Mouse (Mus musculus) hindbrain, embryonic 10.5 days (tissue): ENCODE data around the gene Mthfd2. TPM values are rescaled to one million over a fixed set of nuclear protein-coding genes. Genes with fewer than 3 reads are reported as not detected.
"Not testable (repeated sequence)": the region's sequence is repeated elsewhere in the genome, so short reads cannot be mapped to it uniquely, and the experiment has no call there.

Experiments
- DNase-seq: peaks from one replicate; pipeline ENCODE4 v3.0.0-alpha.2; 2017; ENCODE audit warnings: low spot score
- H3K27ac ChIP-seq: fragments of 300-500 bp; sonication (generic); 2 replicates; pipeline ENCODE4 v1.5.1; 2016; ENCODE audit warnings: mild to moderate bottlenecking, moderate library complexity
- H3K27me3 ChIP-seq: fragments of 300-500 bp; sonication (generic); 2 replicates; pipeline ENCODE4 v1.6.1; 2016; ENCODE audit warnings: mild to moderate bottlenecking; ENCODE audit not compliant: poor library complexity, insufficient read depth, severe bottlenecking
- H3K36me3 ChIP-seq: fragments of 300-500 bp; sonication (generic); 2 replicates; pipeline ENCODE4 v1.6.1; 2016; ENCODE audit warnings: mild to moderate bottlenecking, moderate library complexity
- H3K4me1 ChIP-seq: fragments of 300-500 bp; sonication (generic); replicated peaks from 2 replicates; pipeline ENCODE4 v1.6.1; 2016; ENCODE audit warnings: mild to moderate bottlenecking
- H3K4me3 ChIP-seq: fragments of 300-500 bp; sonication (generic); 2 replicates; pipeline ENCODE4 v1.5.1; 2016; ENCODE audit warnings: mild to moderate bottlenecking, moderate library complexity
- H3K9me3 ChIP-seq: fragments of 300-500 bp; sonication (generic); 2 replicates; pipeline ENCODE4 v1.6.1; 2016; ENCODE audit warnings: mild to moderate bottlenecking, moderate library complexity
- WGBS: fragments of 180-500 bp; shearing (Covaris S2); methylation state at CpG from one replicate; pipeline ENCODE4 v1.1.7; 2016; 5-methylcytosine and 5-hydroxymethylcytosine counted together
- polyA plus RNA-seq: library from polyadenylated mRNA; unstranded; fragments of >200 nt; fragmentation: Nextera tagmentation; extraction: Ambion mirVana; gene quantifications from 2 replicates; pipeline ENCODE4 v1.2.1, GENCODE M21; 2016

Mthfd2 gene
- polyA plus RNA-seq, 1 experiment from 2014 or later = 43.6 TPM

GRCm38 (mm10) chr6:83351490-83352160 lies 25.9 kb upstream of the Mthfd2 start:
- no peak for DNase-seq
- H3K9me3 ChIP-seq = no peaks in the 10 kb centered on the region
- WGBS = 83% methylated on average over 7 of the region's 7 CpGs
- H3K27ac ChIP-seq = no peak overlapping the region
- no peak overlapping the region for H3K4me3 ChIP-seq
- H3K27me3 ChIP-seq = no peaks in the 10 kb centered on the region
- H3K4me1 ChIP-seq = peaks cover 24% of the 10 kb centered on the region
- H3K36me3 ChIP-seq = peaks cover 54% of the 10 kb centered on the region

- H3K36me3 ChIP-seq = peaks cover 52% of the 10 kb centered on the region
- no peak for DNase-seq
- WGBS = 90% methylated on average over 16 of the region's 16 CpGs
- 0 out of 2 replicates have a peak overlapping the region, but pooled peaks have one; percentile 6 for H3K4me3 ChIP-seq
- no peaks in the 10 kb centered on the region for H3K27me3 ChIP-seq
- no peaks in the 10 kb centered on the region for H3K9me3 ChIP-seq
- peaks cover 24% of the 10 kb centered on the region for H3K4me1 ChIP-seq
- peak overlapping the region; percentile 45; the same call in 1 of the 2 replicates for H3K27ac ChIP-seq
These were observed 25.2 kb upstream of the Mthfd2 start for GRCm38 (mm10) chr6:83350851-83351405.

- Histone ChIP-seq H3K27ac (peak overlapping the region; percentile 97), H3K4me1 (peaks cover 24% of the 10 kb centered on the region), H3K9me3 (no peaks in the 10 kb centered on the region), H3K27me3 (no peaks in the 10 kb centered on the region), H3K36me3 (peaks cover 45% of the 10 kb centered on the region), H3K4me3 (peak overlapping the region; percentile 92)
- no peak for DNase-seq
- WGBS = 83% methylated on average over 7 of the region's 7 CpGs
These were observed 24.5 kb upstream of the Mthfd2 start for GRCm38 (mm10) chr6:83350172-83350571.

- H3K4me1 ChIP-seq = peaks cover 24% of the 10 kb centered on the region
- H3K27me3 ChIP-seq = no peaks in the 10 kb centered on the region
- no peaks in the 10 kb centered on the region for H3K9me3 ChIP-seq
- WGBS = under 1% methylated on average over 53 of the region's 53 CpGs
- DNase-seq = peak; percentile 91
- peak overlapping the region; percentile 92 for H3K4me3 ChIP-seq
- H3K27ac ChIP-seq = peak overlapping the region; percentile 97
- peaks cover 39% of the 10 kb centered on the region for H3K36me3 ChIP-seq
These were observed 23.7 kb upstream of the Mthfd2 start for GRCm38 (mm10) chr6:83349274-83349958.

- Histone ChIP-seq H3K4me1 (peaks cover 24% of the 10 kb centered on the region), H3K36me3 (peaks cover 38% of the 10 kb centered on the region), H3K27ac (peak within 1 kb of the TSS; percentile 97), H3K27me3 (no peaks in the 10 kb centered on the region), H3K4me3 (peak within 1 kb of the TSS; percentile 92), H3K9me3 (no peaks in the 10 kb centered on the region)
- WGBS = 31% methylated on average over 6 of the region's 6 CpGs
- DNase-seq = no peak
These were observed 23.2 kb upstream of the Mthfd2 start, which contains the start of gene Bola3 for GRCm38 (mm10) chr6:83348873-83349272. Gene Bola3 (plus strand): TSS chr6:83349147.

GRCm38 (mm10) chr6:83347916-83348315 lies 22.2 kb upstream of the Mthfd2 start:
- Histone ChIP-seq H3K4me3 (no peak overlapping the region), H3K36me3 (peaks cover 35% of the 10 kb centered on the region), H3K27me3 (no peaks in the 10 kb centered on the region), H3K27ac (no peak overlapping the region), H3K4me1 (peaks cover 24% of the 10 kb centered on the region), H3K9me3 (no peaks in the 10 kb centered on the region)
- no peak for DNase-seq
- WGBS = 94% methylated on average over 3 of the region's 3 CpGs

GRCm38 (mm10) chr6:83345285-83345684 lies 19.6 kb upstream of the Mthfd2 start:
- DNase-seq, H3K9me3 ChIP-seq, H3K27ac ChIP-seq, H3K27me3 ChIP-seq, H3K4me3 ChIP-seq: not testable (repeated sequence)
- Histone ChIP-seq H3K4me1 (peaks cover 17% of the 10 kb centered on the region), H3K36me3 (peaks cover 43% of the 10 kb centered on the region)
- 95% methylated on average over 8 of the region's 8 CpGs for WGBS

GRCm38 (mm10) chr6:83342957-83343356 lies 17.2 kb upstream of the Mthfd2 start:
- Histone ChIP-seq H3K36me3 (peaks cover 66% of the 10 kb centered on the region), H3K27me3 (no peaks in the 10 kb centered on the region), H3K4me3 (no peak overlapping the region), H3K4me1 (no peaks in the 10 kb centered on the region), H3K27ac (no peak overlapping the region), H3K9me3 (no peaks in the 10 kb centered on the region)
- no peak for DNase-seq
- 90% methylated on average over 2 of the region's 2 CpGs for WGBS

GRCm38 (mm10) chr6:83341387-83341786 lies 15.7 kb upstream of the Mthfd2 start:
- WGBS = 92% methylated on average over 3 of the region's 3 CpGs

GRCm38 (mm10) chr6:83327591-83328190 lies 2.0 kb upstream of the Mthfd2 start:
- peaks cover 19% of the 10 kb centered on the region for H3K4me1 ChIP-seq
- no peaks in the 10 kb centered on the region for H3K9me3 ChIP-seq
- H3K27ac ChIP-seq = no peak overlapping the region
- no peak for DNase-seq
- no peaks in the 10 kb centered on the region for H3K27me3 ChIP-seq
- WGBS = 88% methylated on average over 3 of the region's 3 CpGs
- peaks cover 44% of the 10 kb centered on the region for H3K36me3 ChIP-seq
- H3K4me3 ChIP-seq = no peak overlapping the region

More at GRCm38 (mm10) chr6:83341387-83341786, 15.7 kb upstream of the Mthfd2 start:
- no peaks in the 10 kb centered on the region for H3K4me1 ChIP-seq
- H3K27me3 ChIP-seq = no peaks in the 10 kb centered on the region
- no peak for DNase-seq
- H3K4me3 ChIP-seq = no peak overlapping the region
- H3K36me3 ChIP-seq = peaks cover 78% of the 10 kb centered on the region
- no peak overlapping the region for H3K27ac ChIP-seq
- H3K9me3 ChIP-seq = no peaks in the 10 kb centered on the region

- no peak overlapping the region; the same call in 1 of the 2 replicates for H3K27ac ChIP-seq
- 77% methylated on average over 6 of the region's 6 CpGs for WGBS
- no peaks in the 10 kb centered on the region for H3K9me3 ChIP-seq
These were observed 1.1 kb upstream of the Mthfd2 start for GRCm38 (mm10) chr6:83326761-83327160.

GRCm38 (mm10) chr6:83326394-83326736 lies 657 bp upstream of the Mthfd2 start:
- peaks cover 19% of the 10 kb centered on the region for H3K4me1 ChIP-seq
- no peak for DNase-seq
- H3K27me3 ChIP-seq = no peaks in the 10 kb centered on the region
- H3K4me3 ChIP-seq = peak overlapping the region; percentile 88
- WGBS = 10% methylated on average over 6 of the region's 6 CpGs
- H3K27ac ChIP-seq = peak overlapping the region; percentile 98
- peaks cover 30% of the 10 kb centered on the region for H3K36me3 ChIP-seq
- no peaks in the 10 kb centered on the region for H3K9me3 ChIP-seq

More at GRCm38 (mm10) chr6:83326761-83327160, 1.1 kb upstream of the Mthfd2 start:
- H3K4me3 ChIP-seq = peak overlapping the region; percentile 88
- peaks cover 19% of the 10 kb centered on the region for H3K4me1 ChIP-seq
- peaks cover 34% of the 10 kb centered on the region for H3K36me3 ChIP-seq
- no peaks in the 10 kb centered on the region for H3K27me3 ChIP-seq
- no peak for DNase-seq
